Mouse (Mus musculus) bone marrow macrophage, adult 2 months (primary cell): ENCODE data around the gene Ubr2.

ENCODE experiments used
- CTCF ChIP-seq: IDR thresholded peaks from 2 replicates; pipeline ENCODE4 v1.5.1; 2012; ENCODE audit warnings: low read depth, mild to moderate bottlenecking, low read length, moderate library complexity
- POLR2A ChIP-seq: IDR thresholded peaks from 2 replicates; pipeline ENCODE4 v1.6.1; 2012; ENCODE audit warnings: mild to moderate bottlenecking, low read depth, low read length, borderline replicate concordance

- TF ChIP-seq CTCF (no peak), POLR2A (no peak)
Measured at GRCm38 (mm10) chr17:46885910-46886643, 124.3 kb downstream of the Ubr2 start.
